Mouse (Mus musculus) limb, embryonic 14.5 days (tissue): ENCODE measurements at regions not wholly inside any gene's neighbourhood (a gene's known extent, or its start where the extent isn't known, plus 50 kb on each side); places are given as distances from the start of the nearest gene placed in this dataset.

Experiments
- ATAC-seq: fragments of 200-750 bp; cut with Nextera tagmentation; 2 replicates; pipeline ENCODE4 v1.8.0; 2017; ENCODE audit warnings: low read depth, moderate number of reproducible peaks, moderate TSS enrichment; ENCODE audit not compliant: low FRiP score
- DNase-seq: peaks from one replicate; pipeline ENCODE4 v3.0.0-alpha.2; 2015; ENCODE audit warnings: low spot score
- H3K27ac ChIP-seq: fragments of 300-500 bp; sonication (generic); replicated peaks from 2 replicates; pipeline ENCODE4 v1.5.1; 2014; ENCODE audit warnings: low read depth, mild to moderate bottlenecking, low read length, moderate library complexity, mixed read lengths
- H3K27me3 ChIP-seq: fragments of 300-500 bp; sonication (generic); 2 replicates; pipeline ENCODE4 v1.6.1; 2014; ENCODE audit warnings: low read length, mixed read lengths; ENCODE audit not compliant: control insufficient read depth, insufficient read depth
- H3K36me3 ChIP-seq: fragments of 300-500 bp; sonication (generic); 2 replicates; pipeline ENCODE4 v1.6.1; 2014; ENCODE audit warnings: mild to moderate bottlenecking, low read length, moderate library complexity, mixed read lengths; ENCODE audit not compliant: control insufficient read depth, insufficient read depth
- H3K4me1 ChIP-seq: fragments of 300-500 bp; sonication (generic); 2 replicates; pipeline ENCODE4 v1.6.1; 2014; ENCODE audit warnings: antibody characterized with exemption, low read length, mixed read lengths; ENCODE audit not compliant: control insufficient read depth, insufficient read depth
- H3K4me2 ChIP-seq: fragments of 300-500 bp; sonication (generic); replicated peaks from 2 replicates; pipeline ENCODE4 v1.6.1; 2014; ENCODE audit warnings: low read depth, mild to moderate bottlenecking, low read length, moderate library complexity; ENCODE audit not compliant: severe bottlenecking
- H3K4me3 ChIP-seq: fragments of 300-500 bp; sonication (generic); replicated peaks from 2 replicates; pipeline ENCODE4 v1.5.1; 2014; ENCODE audit warnings: low read length
- H3K9ac ChIP-seq: fragments of 300-500 bp; sonication (generic); 2 replicates; pipeline ENCODE4 v1.6.1; 2014; ENCODE audit warnings: mild to moderate bottlenecking, low read depth, low read length, moderate library complexity; ENCODE audit not compliant: severe bottlenecking
- H3K9me3 ChIP-seq: fragments of 300-500 bp; sonication (generic); 2 replicates; pipeline ENCODE4 v1.6.1; 2016; ENCODE audit warnings: low read length; ENCODE audit not compliant: control insufficient read depth
- POLR2A ChIP-seq: fragments of 200-500 bp; IDR thresholded peaks from 2 replicates; pipeline ENCODE4 v1.8.0; 2012; ENCODE audit warnings: inconsistent platforms, mild to moderate bottlenecking, moderate library complexity, borderline replicate concordance; ENCODE audit not compliant: insufficient read depth, insufficient read length; ENCODE audit errors: extremely low read depth
- WGBS: fragments of 180-500 bp; shearing (Covaris S2); extraction: QIAGEN DNeasy Blood & Tissue Kit; methylation state at CpG from one replicate; pipeline ENCODE4 v1.1.7; 2014; 5-methylcytosine and 5-hydroxymethylcytosine counted together

GRCm38 (mm10) chr10:66782025-66782424 is 313.9 kb upstream of the Jmjd1c start:
- Histone ChIP-seq H3K27me3 (no peaks in the 10 kb centered on the region), H3K4me3 (no peak overlapping the region), H3K4me2 (no peak overlapping the region), H3K4me1 (peaks cover 5% of the 10 kb centered on the region; the same call in 1 of the 2 replicates), H3K27ac (no peak overlapping the region), H3K9me3 (no peaks in the 10 kb centered on the region), H3K36me3 (no peaks in the 10 kb centered on the region), H3K9ac (no peak overlapping the region)
- ATAC-seq (no peak), DNase-seq (no peak)
- 94% methylated on average over 5 of the region's 5 CpGs for WGBS
- no peak for TF ChIP-seq POLR2A

DNA sequence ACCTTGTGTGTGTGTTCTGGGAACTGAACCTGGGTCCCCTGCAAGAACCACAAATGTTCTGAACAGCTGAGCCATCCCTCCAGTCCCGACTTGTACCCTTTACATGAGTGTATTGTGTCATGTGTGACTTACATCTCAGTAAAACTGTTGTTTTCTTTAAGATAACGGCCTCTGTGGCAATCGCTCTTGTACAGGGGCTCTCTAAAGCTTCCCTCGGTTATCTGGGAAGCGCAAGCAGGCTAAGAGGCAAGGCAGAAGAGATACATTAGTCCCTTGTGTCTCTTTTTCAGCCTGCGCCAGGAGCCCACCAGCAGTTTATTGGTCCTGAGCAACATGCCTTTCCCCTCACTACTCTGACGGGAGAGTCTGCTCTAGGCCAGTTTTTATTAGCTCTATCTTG is 308.1 kb upstream of the Jmjd1c start:
- no peak overlapping the region for H3K4me3 ChIP-seq
- WGBS: 64% methylated on average over 7 of the region's 7 CpGs
- ATAC-seq (no peak), DNase-seq (no peak)
- H3K9ac ChIP-seq: no peak overlapping the region
- no peaks in the 10 kb centered on the region for H3K36me3 ChIP-seq
- no peak for TF ChIP-seq POLR2A
- no peak overlapping the region for H3K4me2 ChIP-seq
- no peaks in the 10 kb centered on the region for H3K4me1 ChIP-seq
- H3K9me3 ChIP-seq: no peaks in the 10 kb centered on the region
- no peak overlapping the region for H3K27ac ChIP-seq
- H3K27me3 ChIP-seq: no peaks in the 10 kb centered on the region

- TF ChIP-seq POLR2A: no peak
- DNase-seq: no peak
- WGBS: 90% methylated on average over 9 of the region's 9 CpGs
These were observed 299.6 kb upstream of the Jmjd1c start for GRCm38 (mm10) chr10:66796296-66796695.

DNA sequence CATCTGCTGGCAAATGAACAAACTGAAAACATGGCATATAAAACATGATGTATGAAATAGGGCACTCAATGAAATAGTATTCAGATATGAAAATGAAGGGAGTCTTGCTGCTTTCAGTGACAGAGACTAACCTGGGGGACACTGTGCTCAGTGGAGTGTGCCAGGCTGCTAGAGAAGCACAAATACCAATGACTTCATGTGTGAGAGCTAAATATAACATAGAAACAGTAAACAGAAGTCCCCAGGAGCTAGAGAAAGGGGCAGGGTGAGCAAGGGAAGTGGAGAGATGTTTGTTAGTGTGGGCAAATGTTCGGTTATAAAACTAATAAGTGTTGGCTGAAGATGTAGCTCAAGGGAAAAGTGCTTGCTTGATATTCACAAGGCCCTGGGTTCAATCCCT is 293.2 kb upstream of the Jmjd1c start:
- Histone ChIP-seq H3K4me1 (no peaks in the 10 kb centered on the region), H3K27ac (no peak overlapping the region), H3K4me3 (no peak overlapping the region), H3K36me3 (no peaks in the 10 kb centered on the region), H3K9me3 (peaks cover 8% of the 10 kb centered on the region; the same call in 1 of the 2 replicates), H3K9ac (no peak overlapping the region), H3K27me3 (no peaks in the 10 kb centered on the region), H3K4me2 (no peak overlapping the region)
- ATAC-seq: no peak
- TF ChIP-seq POLR2A: no peak
- no peak for DNase-seq
- 79% methylated on average over 1 of the region's 1 CpGs for whole genome bisulfite sequencing

More at GRCm38 (mm10) chr10:66796296-66796695, 299.6 kb upstream of the Jmjd1c start:
- no peaks in the 10 kb centered on the region for H3K27me3 ChIP-seq
- H3K4me1 ChIP-seq: no peaks in the 10 kb centered on the region
- no peak for ATAC-seq
- no peak overlapping the region for H3K4me3 ChIP-seq
- no peak overlapping the region for H3K27ac ChIP-seq
- no peak overlapping the region for H3K9ac ChIP-seq
- no peak overlapping the region for H3K4me2 ChIP-seq
- H3K36me3 ChIP-seq: no peaks in the 10 kb centered on the region
- H3K9me3 ChIP-seq: no peaks in the 10 kb centered on the region

DNA sequence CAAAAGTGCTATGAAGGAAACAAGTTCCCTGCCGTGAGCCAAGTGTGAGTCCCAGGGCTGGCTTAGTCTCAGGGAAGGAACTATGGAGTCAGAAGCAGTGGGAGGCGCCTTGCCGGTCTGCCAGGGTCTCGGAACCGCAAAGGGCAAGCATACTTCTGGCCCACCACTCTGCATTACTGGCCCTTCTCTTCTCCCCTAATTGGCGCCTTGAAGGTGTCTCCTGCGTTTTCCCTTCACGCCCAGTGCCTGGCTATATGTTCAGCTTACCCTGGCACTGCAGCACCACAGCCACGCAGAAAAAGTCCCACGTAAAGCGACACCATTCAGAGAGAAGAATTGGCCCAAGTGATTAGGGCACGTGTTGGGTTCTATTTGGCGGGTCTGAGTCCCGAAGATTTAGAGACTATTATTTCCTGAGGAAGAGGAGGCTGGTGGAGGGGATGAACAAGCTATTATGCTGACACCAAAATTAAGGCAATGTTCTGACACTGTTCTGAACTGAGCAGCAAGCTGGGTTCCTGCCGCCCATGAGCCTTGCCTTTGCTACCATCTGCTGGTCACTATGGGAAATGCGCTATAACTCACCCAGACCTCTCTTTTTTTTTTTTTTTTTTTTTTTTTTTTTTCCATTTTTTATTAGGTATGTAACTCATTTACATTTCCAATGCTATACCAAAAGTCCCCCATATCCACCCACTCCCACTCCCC is 288.5 kb upstream of the Jmjd1c start:
- H3K27ac ChIP-seq: no peak overlapping the region

More for the DNA sequence above, 288.5 kb upstream of the Jmjd1c start:
- WGBS: 46% methylated on average over 16 of the region's 16 CpGs
- H3K36me3 ChIP-seq: no peaks in the 10 kb centered on the region
- H3K4me2 ChIP-seq: no peak overlapping the region; the same call in 1 of the 2 replicates
- H3K4me1 ChIP-seq: no peaks in the 10 kb centered on the region
- H3K4me3 ChIP-seq: no peak overlapping the region
- DNase-seq (peak; percentile 79), ATAC-seq (peak; percentile 57; the same call in 1 of the 2 replicates)
- H3K9me3 ChIP-seq: peaks cover 8% of the 10 kb centered on the region; the same call in 1 of the 2 replicates
- no peaks in the 10 kb centered on the region for H3K27me3 ChIP-seq
- TF ChIP-seq POLR2A: no peak
- H3K9ac ChIP-seq: no peak overlapping the region
